Mouse (Mus musculus) limb, embryonic 12.5 days (tissue): ENCODE measurements around the gene Itpr1. TPM values are rescaled to one million over a fixed set of nuclear protein-coding genes. Genes with fewer than 3 reads are reported as not detected.

ENCODE experiments used
- ATAC-seq: fragments of 200-750 bp; cut with Nextera tagmentation; 2 replicates; pipeline ENCODE4 v1.8.0; 2017; ENCODE audit warnings: low read depth, moderate TSS enrichment; ENCODE audit not compliant: insufficient number of reproducible peaks, insufficient read depth, low FRiP score, low TSS enrichment
- H3K27ac ChIP-seq: fragments of 300-500 bp; sonication (generic); 2 replicates; pipeline ENCODE4 v1.5.1; 2016; ENCODE audit warnings: mild to moderate bottlenecking, moderate library complexity
- H3K27me3 ChIP-seq: fragments of 300-500 bp; sonication (generic); 2 replicates; pipeline ENCODE4 v1.6.1; 2016; ENCODE audit warnings: mild to moderate bottlenecking, moderate library complexity
- H3K36me3 ChIP-seq: fragments of 300-500 bp; sonication (generic); 2 replicates; pipeline ENCODE4 v1.6.1; 2016; ENCODE audit warnings: mild to moderate bottlenecking, moderate library complexity
- H3K4me1 ChIP-seq: fragments of 300-500 bp; sonication (generic); replicated peaks from 2 replicates; pipeline ENCODE4 v1.6.1; 2016
- H3K4me2 ChIP-seq: fragments of 300-500 bp; sonication (generic); 2 replicates; pipeline ENCODE4 v1.6.1; 2016; ENCODE audit warnings: mild to moderate bottlenecking, moderate library complexity
- H3K4me3 ChIP-seq: fragments of 300-500 bp; sonication (generic); replicated peaks from 2 replicates; pipeline ENCODE4 v1.5.1; 2016; ENCODE audit warnings: mild to moderate bottlenecking
- H3K9ac ChIP-seq: fragments of 300-500 bp; sonication (generic); replicated peaks from 2 replicates; pipeline ENCODE4 v1.6.1; 2016; ENCODE audit warnings: mild to moderate bottlenecking, moderate library complexity
- H3K9me3 ChIP-seq: fragments of 300-500 bp; sonication (generic); 2 replicates; pipeline ENCODE4 v1.6.1; 2016; ENCODE audit warnings: mild to moderate bottlenecking, moderate library complexity
- WGBS: fragments of 180-500 bp; shearing (Covaris S2); methylation state at CpG from one replicate; pipeline ENCODE4 v1.1.7; 2016; 5-methylcytosine and 5-hydroxymethylcytosine counted together
- polyA plus RNA-seq: library from polyadenylated mRNA; unstranded; fragments of >200 nt; fragmentation: Nextera tagmentation; extraction: Ambion mirVana; gene quantifications from 2 replicates; pipeline ENCODE4 v1.2.1, GENCODE M21; 2016

The Itpr1 gene
- polyA plus RNA-seq, 1 experiment from 2014 or later, result 10.4 TPM

GRCm38 (mm10) chr6:108240754-108241153, 27.9 kb downstream of the Itpr1 start:
- ATAC-seq, result no peak
- Histone ChIP-seq H3K36me3 (no peaks in the 10 kb centered on the region), H3K4me2 (no peak overlapping the region), H3K9ac (no peak overlapping the region), H3K4me1 (peaks cover 45% of the 10 kb centered on the region), H3K9me3 (no peaks in the 10 kb centered on the region), H3K27ac (no peak overlapping the region; the same call in 1 of the 2 replicates), H3K4me3 (no peak overlapping the region), H3K27me3 (no peaks in the 10 kb centered on the region)
- WGBS, result 31% methylated on average over 5 of the region's 5 CpGs

GRCm38 (mm10) chr6:108244571-108244970, 31.7 kb downstream of the Itpr1 start:
- H3K9ac ChIP-seq, result no peak overlapping the region
- 89% methylated on average over 8 of the region's 8 CpGs for WGBS
- H3K36me3 ChIP-seq, result no peaks in the 10 kb centered on the region
- no peaks in the 10 kb centered on the region for H3K27me3 ChIP-seq
- no peak overlapping the region for H3K4me3 ChIP-seq
- no peak for ATAC-seq
- no peaks in the 10 kb centered on the region for H3K9me3 ChIP-seq
- H3K27ac ChIP-seq, result no peak overlapping the region
- no peak overlapping the region for H3K4me2 ChIP-seq
- H3K4me1 ChIP-seq, result peaks cover 28% of the 10 kb centered on the region

DNA sequence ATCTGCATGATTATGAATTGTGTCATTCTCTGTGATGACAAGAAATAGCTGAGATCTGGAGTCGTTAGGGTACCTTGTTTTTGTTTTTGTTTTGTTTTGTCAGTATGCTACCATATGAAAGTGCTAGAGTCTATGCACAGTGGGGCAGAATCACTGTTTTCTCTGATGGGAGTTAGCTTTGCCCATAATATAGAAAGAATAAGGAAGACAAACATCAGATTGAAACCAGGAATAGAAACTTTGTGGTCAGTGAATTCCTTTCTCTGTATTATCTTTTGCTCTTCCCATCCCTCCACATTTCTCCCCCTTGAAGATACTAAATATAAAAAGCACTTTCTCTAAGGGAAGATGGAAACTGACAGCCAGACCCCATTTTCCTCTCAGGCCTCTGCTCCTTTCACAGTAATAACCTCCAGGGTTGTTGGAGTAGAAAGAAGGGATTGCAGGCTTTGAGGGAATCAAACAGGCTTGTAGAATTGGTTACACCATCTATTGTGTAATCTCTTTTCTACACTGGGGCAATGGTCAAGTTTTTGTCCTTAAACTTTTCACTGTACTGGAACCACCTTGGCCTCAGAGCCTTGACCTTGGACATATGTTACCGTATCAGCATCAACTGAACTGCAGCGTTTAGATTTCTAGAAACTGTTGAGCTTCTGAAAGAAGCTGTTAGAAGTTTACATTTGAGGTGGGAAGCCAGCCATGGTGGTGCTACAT, 33.6 kb downstream of the Itpr1 start:
- Histone ChIP-seq H3K9me3 (no peaks in the 10 kb centered on the region), H3K4me3 (no peak overlapping the region), H3K27me3 (no peaks in the 10 kb centered on the region), H3K4me2 (no peak overlapping the region), H3K4me1 (peaks cover 22% of the 10 kb centered on the region), H3K9ac (no peak overlapping the region), H3K27ac (no peak overlapping the region), H3K36me3 (no peaks in the 10 kb centered on the region)
- no peak for ATAC-seq
- WGBS, result 77% methylated on average over 3 of the region's 3 CpGs

- Histone ChIP-seq H3K9me3 (no peaks in the 10 kb centered on the region), H3K27ac (no peak overlapping the region), H3K36me3 (no peaks in the 10 kb centered on the region), H3K4me3 (no peak overlapping the region), H3K27me3 (no peaks in the 10 kb centered on the region), H3K9ac (no peak overlapping the region), H3K4me2 (no peak overlapping the region), H3K4me1 (peaks cover 22% of the 10 kb centered on the region)
- WGBS, result 94% methylated on average over 3 of the region's 3 CpGs
- ATAC-seq, result no peak
These were observed 34.3 kb downstream of the Itpr1 start for GRCm38 (mm10) chr6:108247211-108247610.

GRCm38 (mm10) chr6:108248519-108248918, 35.6 kb downstream of the Itpr1 start:
- Histone ChIP-seq H3K9me3 (no peaks in the 10 kb centered on the region), H3K36me3 (no peaks in the 10 kb centered on the region), H3K27ac (peak overlapping the region; percentile 84), H3K9ac (no peak overlapping the region), H3K4me1 (peaks cover 22% of the 10 kb centered on the region), H3K4me2 (no peak overlapping the region), H3K27me3 (no peaks in the 10 kb centered on the region), H3K4me3 (no peak overlapping the region)
- 54% methylated on average over 4 of the region's 4 CpGs for WGBS
- no peak for ATAC-seq

DNA sequence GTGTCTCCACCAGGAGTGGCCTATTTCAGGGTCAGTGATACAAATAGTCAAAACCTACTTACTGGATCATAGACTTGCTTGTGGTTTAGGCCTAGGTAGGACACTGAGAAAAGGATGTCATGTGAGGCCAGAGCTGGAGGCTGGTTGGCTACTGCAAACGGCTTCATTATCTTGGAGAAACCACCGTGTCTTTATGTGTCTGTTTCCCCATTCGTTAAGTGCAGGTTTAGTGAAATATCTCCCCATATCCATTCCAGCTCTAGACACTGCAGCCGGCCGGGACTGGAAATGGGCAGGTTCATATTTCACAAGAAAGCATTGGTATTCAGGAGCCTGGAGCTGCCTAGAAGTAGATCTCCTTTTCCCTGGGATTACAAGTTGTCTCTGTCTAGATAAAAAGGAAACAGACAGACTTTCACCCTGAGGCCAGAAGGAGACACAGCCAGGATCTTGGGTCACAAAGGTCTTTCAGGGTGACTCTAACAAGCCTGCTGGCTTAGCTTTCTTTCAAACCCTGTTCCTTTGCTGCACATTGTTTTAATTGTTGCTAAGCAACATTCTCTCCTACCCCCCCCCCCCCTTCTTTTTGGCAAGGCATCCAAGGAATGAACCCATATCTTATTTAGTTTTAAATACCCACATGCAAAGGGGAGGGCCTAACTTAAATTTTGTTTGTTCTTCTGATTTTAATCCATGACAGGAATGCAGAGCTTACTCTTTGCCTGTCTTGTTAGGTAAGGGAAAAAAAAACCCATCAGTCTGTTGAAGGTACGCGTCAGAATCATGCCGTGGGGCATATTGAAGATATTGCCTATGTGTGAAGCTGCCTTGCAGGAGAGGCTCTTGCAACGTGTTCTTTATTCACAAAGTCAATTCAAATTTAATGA, 36.4 kb downstream of the Itpr1 start:
- Histone ChIP-seq H3K4me1 (peaks cover 23% of the 10 kb centered on the region), H3K9ac (no peak overlapping the region), H3K4me3 (no peak overlapping the region), H3K9me3 (no peaks in the 10 kb centered on the region), H3K36me3 (no peaks in the 10 kb centered on the region), H3K27me3 (no peaks in the 10 kb centered on the region), H3K4me2 (no peak overlapping the region), H3K27ac (peak overlapping the region; percentile 84)
- peak; percentile 81 for ATAC-seq
- WGBS, result 38% methylated on average over 9 of the region's 9 CpGs

DNA sequence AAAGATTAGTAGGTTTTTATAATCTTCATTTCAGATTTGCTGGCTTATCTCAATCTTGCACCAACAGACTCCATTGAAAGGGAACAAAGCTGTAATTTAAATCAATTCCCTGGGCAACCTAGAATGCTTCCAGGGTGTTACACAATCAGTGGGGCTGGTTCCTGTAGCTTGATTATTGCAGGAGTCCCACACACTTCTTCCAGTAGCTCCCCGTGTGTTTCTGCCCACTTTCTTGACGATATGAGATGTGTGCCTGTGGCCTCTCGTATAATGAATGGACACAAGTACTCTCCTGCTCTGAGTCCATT, 37.0 kb downstream of the Itpr1 start:
- H3K4me2 ChIP-seq, result no peak overlapping the region
- H3K4me1 ChIP-seq, result peaks cover 29% of the 10 kb centered on the region
- no peak overlapping the region for H3K4me3 ChIP-seq
- no peak overlapping the region for H3K27ac ChIP-seq
- no peaks in the 10 kb centered on the region for H3K36me3 ChIP-seq
- no peaks in the 10 kb centered on the region for H3K27me3 ChIP-seq
- H3K9me3 ChIP-seq, result no peaks in the 10 kb centered on the region
- no peak for ATAC-seq
- 81% methylated on average over 3 of the region's 3 CpGs for WGBS
- H3K9ac ChIP-seq, result no peak overlapping the region

DNA sequence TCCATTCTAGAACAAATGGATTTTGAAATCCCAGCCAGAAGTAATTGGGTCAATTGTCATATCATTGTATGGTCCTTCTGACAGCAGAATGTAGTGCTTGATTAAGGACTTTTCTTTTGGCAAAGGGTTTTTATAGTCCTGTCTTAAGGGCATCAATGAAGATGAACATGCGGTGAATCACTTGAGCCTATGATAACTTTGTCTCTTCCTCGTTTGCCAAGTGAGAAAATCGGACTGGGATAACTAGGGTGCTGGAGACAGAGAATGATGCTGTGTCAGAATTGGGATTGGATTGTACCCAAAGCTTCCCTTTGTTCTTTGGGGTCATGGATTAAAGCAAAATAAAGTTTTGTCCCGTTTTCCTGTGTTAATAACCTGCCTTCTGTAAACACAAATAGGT, 37.5 kb downstream of the Itpr1 start:
- no peak overlapping the region for H3K4me2 ChIP-seq
- H3K27me3 ChIP-seq, result no peaks in the 10 kb centered on the region
- no peaks in the 10 kb centered on the region for H3K36me3 ChIP-seq
- no peaks in the 10 kb centered on the region for H3K9me3 ChIP-seq
- WGBS, result 88% methylated on average over 4 of the region's 4 CpGs
- no peak for ATAC-seq
- H3K4me1 ChIP-seq, result peaks cover 31% of the 10 kb centered on the region
- no peak overlapping the region for H3K9ac ChIP-seq
- H3K27ac ChIP-seq, result no peak overlapping the region
- no peak overlapping the region for H3K4me3 ChIP-seq

GRCm38 (mm10) chr6:108252565-108253360, 39.9 kb downstream of the Itpr1 start:
- H3K4me3 ChIP-seq, result no peak overlapping the region
- ATAC-seq, result no peak
- 80% methylated on average over 13 of the region's 13 CpGs for WGBS
- H3K36me3 ChIP-seq, result no peaks in the 10 kb centered on the region
- H3K9me3 ChIP-seq, result no peaks in the 10 kb centered on the region
- no peak overlapping the region for H3K9ac ChIP-seq
- peaks cover 34% of the 10 kb centered on the region for H3K4me1 ChIP-seq
- no peak overlapping the region for H3K27ac ChIP-seq
- no peaks in the 10 kb centered on the region for H3K27me3 ChIP-seq
- no peak overlapping the region for H3K4me2 ChIP-seq

DNA sequence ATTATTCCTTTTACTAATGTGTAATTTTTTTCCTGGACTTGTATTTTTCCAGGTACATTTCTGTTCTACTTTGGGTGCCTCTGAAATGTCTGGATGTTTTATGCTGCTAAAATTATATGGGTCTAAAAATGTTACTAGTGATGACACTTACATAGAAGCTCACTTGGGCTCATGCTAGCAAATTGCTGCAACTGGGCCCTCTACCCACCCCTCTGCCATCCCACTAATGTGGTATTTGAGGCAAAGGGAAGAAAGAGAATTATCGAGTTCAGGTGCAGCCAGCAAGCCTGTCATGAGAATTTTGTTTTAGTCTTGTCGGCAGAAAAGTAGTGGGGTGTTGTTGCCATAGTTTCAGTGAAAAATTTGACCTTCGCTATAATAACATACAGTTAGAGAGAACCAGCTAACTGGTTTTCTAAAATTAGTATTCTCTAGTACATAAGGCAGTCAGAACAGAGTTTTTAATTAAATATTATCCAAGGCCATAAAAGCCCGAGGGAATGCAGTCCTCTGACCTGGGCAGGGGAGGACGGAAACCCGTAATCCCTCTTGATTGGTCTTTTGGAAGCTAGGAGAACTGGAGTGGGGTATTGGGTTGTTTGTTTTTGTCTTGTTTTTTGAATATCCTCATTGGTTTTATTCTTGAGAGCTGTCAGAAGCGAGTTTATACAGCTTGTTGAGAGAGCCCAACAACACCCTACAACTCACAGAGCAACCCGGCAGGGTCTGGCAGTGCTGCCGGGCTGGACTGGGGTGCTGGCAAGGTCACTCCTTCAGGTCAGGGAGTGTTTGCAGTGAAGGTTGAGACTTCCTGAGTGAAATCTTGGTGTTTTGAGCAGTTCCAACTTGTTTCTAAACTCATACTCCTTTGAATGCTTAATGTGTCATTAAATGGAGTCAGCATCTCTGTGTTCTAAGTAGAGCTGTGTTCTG, 41.5 kb downstream of the Itpr1 start:
- no peak overlapping the region for H3K9ac ChIP-seq
- H3K4me2 ChIP-seq, result no peak overlapping the region
- no peak overlapping the region for H3K4me3 ChIP-seq
- no peak overlapping the region for H3K27ac ChIP-seq
- H3K36me3 ChIP-seq, result no peaks in the 10 kb centered on the region
- ATAC-seq, result no peak
- no peaks in the 10 kb centered on the region for H3K9me3 ChIP-seq
- 48% methylated on average over 9 of the region's 9 CpGs for WGBS
- H3K4me1 ChIP-seq, result peaks cover 18% of the 10 kb centered on the region
- H3K27me3 ChIP-seq, result no peaks in the 10 kb centered on the region
